Mouse (Mus musculus): ENCODE data around the gene B3gnt7.

GRCm38 (mm10) chr1:86281781-86282536 is 20.7 kb upstream of the B3gnt7 start:
- TF ChIP-seq CTCF (IDR thresholded peaks at IDR 0.05; ENCODE audit: extremely low read depth, insufficient read length, insufficient replicate concordance, low read depth, low read length) (no peak), POLR2A (IDR thresholded peaks at IDR 0.05; ENCODE audit: low read depth, low read length) (no peak)

Data from small intestine, adult 2 months (tissue).